Mouse (Mus musculus) CD4-positive helper T cell, adult 2 months (primary cell): ENCODE measurements around the gene Emcn.

Experiments used
- DNase-seq: peaks from one replicate; pipeline ENCODE4 v3.0.0-alpha.2; 2012; ENCODE audit warnings: low read depth, missing footprints, low spot score

The Emcn gene

DNA sequence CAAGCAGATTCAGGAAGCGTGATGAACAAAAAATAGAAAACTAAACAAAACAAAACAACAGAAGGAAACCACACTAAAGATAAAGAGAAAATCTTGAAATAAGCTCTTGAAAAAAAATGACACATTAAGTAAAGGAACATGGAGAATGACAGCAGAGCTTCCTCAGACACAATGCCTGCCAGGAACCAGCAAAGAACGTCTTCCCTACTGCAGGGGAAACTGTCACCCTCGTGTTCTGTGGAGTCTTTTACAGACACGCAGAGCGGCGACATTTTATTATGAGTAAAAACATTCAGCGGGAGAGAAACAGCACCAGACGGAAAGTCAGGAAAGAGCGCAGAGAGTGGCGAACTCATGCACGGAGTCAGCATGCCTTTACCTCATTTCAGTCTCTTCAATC lies 54.7 kb downstream of the Emcn start:
- DNase-seq, result no peak

DNA sequence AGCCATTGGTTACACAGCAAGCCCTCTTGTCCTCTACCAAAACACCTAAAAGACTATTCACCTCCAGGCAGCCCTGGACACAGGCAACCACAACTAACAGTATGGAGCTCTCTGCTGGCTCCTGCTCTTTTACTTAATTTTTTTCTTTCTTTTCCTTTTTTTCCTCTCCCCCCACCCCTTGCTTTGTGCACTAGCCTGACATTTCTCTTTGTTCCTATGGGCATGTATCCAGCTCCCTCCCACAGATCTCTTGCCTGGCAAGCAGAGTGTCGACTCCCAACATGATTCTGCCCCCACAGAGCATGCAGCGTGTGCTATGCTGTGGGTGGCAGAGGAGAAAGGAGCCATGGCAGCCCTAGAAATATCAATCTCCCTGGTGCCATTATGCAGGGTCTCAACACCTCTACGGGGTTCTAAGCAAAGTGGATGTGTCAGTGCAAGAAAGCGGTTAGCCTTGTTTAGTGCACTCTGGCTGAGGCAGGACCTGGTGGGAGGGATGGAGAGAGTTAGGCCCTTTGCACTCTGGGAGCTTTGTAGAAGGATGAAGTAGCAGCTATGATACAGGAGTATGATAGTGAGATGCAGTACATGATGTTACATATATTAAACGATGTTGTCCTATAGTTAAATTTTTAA lies 74.7 kb downstream of the Emcn start:
- no peak for DNase-seq

DNA sequence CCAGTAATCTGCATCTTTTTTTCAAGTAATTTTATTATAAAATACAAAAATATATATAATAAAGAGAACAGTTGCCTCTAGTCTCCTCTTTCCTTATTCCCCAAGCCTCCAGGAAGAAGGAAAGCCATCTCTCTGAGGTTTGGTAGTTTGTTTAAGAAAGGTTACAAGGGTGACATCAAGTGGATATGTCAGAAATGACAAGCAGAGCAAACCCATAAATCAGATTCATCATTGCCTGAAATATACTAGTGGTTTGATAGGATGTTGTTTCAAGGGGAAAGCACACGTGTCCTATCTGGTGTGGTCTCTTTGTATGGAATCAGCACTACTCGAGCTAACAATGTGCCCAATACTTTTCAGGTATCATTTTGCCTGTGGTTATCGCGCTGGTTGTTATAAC lies 77.8 kb downstream of the Emcn start:
- DNase-seq, result no peak

DNA sequence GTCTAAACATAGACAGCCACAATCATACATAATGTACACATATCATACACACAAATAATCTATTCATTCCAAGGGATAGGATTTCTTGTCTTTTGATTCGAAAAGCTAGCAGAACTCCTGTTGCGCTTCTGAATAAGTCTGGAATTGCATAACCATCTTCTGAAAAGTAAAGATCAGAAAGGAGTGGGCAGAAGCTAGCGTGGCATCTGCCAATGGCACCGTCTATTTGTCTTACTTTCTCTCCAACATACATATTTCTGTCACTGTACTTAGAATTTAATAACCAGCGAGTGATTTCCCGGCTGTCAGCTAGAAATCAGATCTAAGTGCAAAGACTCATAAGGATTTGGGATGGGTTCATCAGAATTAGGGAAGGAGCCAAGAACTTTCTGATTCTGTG lies 88.6 kb downstream of the Emcn start:
- DNase-seq, result no peak

DNA sequence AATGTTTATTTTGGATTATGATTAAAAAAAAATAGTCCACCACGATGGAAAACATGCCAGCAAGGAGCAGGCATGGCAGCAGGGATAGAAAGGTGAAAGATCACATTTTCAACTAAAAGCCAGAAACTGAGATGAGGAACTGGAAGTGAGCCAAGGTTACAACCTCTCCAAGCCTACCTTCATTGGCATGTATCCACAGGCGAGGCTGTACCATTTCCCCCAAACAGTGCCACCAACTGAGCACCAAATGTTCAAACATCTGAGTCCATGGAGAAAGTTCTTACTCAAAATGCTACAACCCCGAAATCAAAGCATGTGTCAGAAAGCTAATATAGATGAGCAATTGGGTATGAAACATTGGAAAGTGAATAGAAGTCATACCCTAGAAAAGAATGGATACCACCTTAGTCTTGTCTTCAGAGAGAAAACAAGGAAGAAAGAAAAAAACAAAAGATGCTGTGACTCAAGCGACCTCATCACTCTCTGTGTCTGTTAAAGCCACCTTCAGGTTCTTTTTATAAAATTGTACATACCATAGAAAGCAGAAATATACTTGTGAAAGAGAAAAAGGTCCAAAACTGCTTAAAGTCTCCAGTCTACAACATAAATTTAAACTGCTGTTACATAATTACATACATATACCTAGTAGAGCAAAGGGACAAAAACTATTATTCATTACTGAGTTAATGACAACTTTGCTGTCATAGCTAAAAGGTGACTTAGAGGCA lies 124.2 kb downstream of the Emcn start:
- DNase-seq, result no peak

DNA sequence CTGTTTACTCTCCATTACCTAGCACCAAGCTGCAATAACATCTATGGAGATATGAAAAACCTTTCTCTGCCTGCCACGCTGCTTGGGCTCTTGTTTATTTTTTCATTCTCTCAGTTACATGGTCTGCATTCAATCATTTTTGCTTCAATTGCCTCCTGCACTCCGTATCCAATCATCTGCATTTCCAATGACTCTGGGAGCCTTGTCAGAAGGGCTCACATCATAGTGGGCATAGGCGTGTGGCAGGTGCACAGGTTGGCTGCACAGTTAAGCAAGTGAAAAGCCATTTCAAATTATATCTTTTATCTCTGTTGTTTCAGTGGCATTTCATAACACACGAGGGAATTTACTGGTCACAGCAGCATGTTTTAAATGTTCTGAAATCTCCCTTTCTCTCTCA lies 125.1 kb downstream of the Emcn start:
- no peak for DNase-seq

DNA sequence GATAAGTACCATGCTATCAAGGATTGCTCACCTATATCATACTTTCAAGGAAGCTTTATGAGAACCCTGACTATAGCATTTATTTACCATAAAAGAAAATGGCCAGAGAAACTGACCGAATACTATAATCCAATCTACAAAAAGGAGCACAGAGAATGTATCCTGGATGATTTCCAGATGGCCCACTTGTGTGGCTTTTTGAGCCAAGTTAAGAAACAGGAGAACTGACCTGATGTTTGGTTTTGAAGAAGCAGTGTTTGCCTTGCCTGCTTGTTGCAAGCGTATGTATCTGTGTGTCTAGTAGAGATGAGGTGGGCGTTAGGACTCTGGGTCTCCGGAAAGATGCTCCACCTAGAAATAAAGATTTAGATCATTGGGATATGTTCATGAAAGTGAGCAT lies 125.9 kb downstream of the Emcn start:
- no peak for DNase-seq

DNA sequence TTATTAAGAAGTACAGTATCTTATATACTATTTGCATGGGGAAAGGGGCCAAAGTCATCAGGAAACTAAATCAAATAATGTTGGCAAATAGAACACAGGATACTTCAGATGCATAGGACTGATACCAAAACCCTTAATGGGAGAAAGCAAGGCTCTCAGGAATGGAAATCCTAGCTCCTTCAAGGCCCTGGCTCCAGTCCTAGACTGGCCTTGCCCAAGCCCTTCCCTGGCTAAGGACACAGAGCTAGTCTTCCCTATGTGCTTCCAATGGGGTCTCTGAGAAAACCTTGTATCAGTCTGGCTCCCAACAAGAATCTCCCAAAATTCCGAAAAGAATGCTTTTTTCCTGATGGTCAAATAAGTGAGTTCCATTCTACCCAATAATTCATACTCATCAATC lies 126.5 kb downstream of the Emcn start:
- DNase-seq, result no peak

DNA sequence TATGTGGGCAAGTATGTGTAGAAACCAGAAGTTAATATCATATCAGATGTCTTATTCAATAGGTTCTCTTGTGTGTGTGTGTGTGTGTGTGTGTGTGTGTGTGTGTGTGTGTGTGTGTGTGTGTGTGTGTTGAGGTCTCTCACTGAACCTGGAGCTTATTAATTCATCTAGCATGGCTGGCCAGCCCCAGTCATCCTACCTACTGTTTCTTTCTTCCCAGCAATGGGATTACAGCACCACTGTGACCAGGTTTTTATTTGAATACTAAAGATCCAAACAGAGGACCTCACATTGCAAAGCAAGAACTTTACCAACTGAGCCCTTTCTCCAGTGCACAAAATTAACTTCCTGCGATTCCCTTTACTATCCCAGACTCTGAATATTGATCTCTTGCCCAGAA lies 131.3 kb downstream of the Emcn start:
- no peak for DNase-seq

DNA sequence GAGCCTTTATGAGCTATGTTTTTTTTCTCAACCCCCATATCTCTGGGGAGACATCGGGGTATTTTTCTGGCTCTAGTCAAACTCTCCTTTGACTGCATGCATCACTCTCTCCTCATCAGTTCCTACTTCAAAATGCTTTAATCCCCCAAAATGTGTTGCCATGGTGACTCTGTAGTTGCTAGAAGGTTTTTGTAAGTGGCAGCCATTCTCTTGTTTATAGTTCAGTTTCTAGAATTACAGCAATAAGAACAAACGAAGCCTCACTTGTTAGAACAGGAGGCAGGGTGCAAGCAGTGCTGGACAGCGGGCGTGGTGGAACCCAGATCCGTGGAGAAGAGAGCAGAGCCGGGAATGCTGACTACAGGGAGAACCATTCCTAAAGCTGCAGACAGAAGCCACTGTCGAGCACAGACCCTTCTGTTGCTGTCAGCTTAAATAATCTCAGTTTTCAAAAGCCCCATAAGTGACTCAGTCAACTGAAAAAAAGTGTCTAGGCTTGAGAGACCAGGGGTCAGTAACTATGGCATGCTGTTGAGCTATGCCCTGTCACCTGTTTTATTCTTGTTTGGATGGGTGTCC lies 139.0 kb downstream of the Emcn start:
- DNase-seq, result no peak

DNA sequence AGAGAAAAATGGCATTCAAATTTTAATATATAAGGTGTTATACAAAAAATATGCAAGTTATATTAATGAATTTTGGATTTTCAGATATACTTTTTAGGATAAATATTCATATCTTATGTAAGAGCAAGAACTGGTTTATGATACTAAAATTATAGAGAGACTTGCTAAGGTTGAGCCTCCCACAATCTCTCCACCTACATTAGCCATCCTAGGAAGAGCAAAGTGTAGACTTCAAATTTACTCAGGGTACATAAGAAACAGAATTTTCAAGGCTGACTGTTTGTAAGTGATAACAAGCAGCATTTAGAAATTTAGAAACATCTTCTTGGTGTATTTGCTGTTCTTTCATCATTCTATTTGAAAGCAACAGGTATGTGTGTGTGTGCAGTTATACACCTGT lies 140.3 kb downstream of the Emcn start:
- no peak for DNase-seq
